Mouse (Mus musculus): ENCODE measurements around the gene Klf15. TPM values are rescaled to one million over a fixed set of nuclear protein-coding genes. Genes with fewer than 3 reads are reported as not detected.

The Klf15 gene
- total RNA-seq, 2 experiments from 2014 or later = 15.2 to 39.8 TPM

- intact Hi-C loops (cut with DNase I; ENCODE audit: low total_unique reads) = no loop called here
- no peak for DNase-seq
These were observed 24.0 kb downstream of the Klf15 start, which contains the start of gene Aldh1l1 for GRCm38 (mm10) chr6:90486176-90486921. Gene Aldh1l1 (plus strand): TSS chr6:90486427.

DNA sequence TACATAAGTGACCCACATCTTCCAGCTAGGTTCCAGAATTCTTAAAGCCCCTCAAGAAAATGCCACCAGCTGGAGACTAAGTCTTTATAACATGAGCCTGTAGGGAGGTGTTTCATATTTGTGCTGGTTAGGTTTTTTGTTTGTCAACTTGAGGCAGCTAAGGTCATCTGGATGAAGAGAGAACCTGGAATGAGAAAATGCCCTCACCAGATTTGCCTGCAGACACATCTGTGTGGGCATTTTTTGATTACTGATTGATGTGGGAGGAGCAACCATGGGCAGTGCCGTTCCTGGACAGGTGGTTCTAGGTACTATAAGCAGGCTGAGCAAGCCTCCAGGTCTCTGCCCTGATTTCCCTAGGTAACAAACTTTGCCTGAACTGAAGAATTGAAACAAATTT is 25.2 kb downstream of the Klf15 start:
- intact Hi-C loops (cut with DNase I; ENCODE audit: low total_unique reads) = no loop called here
- DNase-seq = no peak

- intact Hi-C loops (cut with DNase I; ENCODE audit: low total_unique reads) = no loop called here
- no peak for DNase-seq
These were observed 27.2 kb downstream of the Klf15 start for GRCm38 (mm10) chr6:90489532-90489931.

GRCm38 (mm10) chr6:90490976-90491375 is 28.6 kb downstream of the Klf15 start:
- intact Hi-C loops (cut with DNase I; ENCODE audit: low total_unique reads) = no loop called here
- DNase-seq = no peak

GRCm38 (mm10) chr6:90491956-90492744 is 29.8 kb downstream of the Klf15 start:
- peak; percentile 26 for DNase-seq
- intact Hi-C loops (cut with DNase I; ENCODE audit: low total_unique reads) = no loop called here

DNA sequence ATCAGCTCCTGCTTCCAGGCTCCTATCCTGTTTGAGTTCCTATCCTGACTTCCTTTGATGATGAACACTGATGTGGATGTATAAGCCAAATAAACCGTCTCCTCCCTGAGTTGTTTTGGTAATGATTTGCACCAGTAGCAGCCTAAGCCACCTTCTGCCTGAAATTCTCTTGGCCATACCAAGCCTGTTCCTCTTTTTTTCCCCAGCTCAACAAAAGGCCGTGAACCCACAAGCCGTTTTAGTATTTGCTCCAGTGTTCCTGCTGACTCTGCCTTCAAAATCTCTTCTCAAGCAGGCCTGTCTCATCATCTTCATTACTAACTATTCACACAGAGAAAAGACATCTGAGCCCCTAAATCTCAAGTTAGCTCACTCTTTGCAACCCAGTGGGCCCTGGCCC is 31.8 kb downstream of the Klf15 start:
- intact Hi-C loops (cut with DNase I; ENCODE audit: low total_unique reads) = no loop called here
- DNase-seq = no peak

DNA sequence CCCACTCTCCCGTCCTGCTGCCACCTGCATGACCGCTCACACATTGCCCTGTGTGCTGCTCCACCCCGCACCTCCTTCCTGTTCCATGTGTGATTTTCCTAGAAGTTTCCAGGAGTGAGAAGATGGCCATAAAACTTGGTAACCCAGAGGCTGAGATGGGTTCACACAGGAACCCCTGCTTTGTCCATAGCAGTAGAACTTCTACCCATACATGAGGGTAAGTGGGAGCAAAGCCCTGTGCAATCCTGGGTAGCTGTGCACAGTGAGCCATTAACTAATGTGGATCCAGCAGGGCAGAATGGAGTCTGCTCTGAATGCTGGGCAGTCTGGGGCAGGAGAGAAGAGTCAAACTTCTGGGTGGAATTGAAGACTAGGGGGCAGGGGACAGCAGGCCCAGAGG is 32.2 kb downstream of the Klf15 start:
- intact Hi-C loops (cut with DNase I; ENCODE audit: low total_unique reads) = no loop called here
- DNase-seq = no peak

DNA sequence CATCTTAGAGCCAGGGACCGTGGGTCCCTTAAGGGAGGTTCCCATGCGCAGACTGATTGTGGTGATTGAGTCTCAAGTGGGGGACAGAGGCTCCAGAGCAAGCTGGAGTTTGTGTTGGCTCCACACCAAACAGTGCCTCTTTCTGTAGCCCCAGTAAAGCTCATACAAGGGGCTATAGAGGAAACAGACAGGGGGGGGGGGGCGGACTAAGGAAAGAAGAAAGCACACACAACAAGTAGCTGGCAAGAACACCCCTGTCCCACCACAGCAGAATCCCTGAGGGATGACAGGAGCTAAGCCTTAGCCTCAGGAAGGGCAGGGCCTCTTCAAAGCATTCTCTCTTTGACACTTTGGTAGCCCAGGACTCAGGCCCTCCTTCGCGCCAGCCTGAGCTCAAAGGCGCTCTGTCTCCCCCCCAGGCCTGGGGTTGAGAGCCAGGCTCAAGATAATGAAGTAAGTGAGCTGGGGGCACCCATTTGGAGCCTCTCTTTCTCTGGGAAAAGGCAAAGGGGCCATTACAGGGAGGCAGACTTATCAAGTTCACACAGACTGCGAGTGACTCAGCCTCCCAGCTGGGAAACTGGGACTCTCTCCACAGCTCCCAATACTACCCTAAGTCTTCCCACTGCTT is 33.0 kb downstream of the Klf15 start:
- intact Hi-C loops (cut with DNase I; ENCODE audit: low total_unique reads) = no loop called here
- peak; percentile 32 for DNase-seq

DNA sequence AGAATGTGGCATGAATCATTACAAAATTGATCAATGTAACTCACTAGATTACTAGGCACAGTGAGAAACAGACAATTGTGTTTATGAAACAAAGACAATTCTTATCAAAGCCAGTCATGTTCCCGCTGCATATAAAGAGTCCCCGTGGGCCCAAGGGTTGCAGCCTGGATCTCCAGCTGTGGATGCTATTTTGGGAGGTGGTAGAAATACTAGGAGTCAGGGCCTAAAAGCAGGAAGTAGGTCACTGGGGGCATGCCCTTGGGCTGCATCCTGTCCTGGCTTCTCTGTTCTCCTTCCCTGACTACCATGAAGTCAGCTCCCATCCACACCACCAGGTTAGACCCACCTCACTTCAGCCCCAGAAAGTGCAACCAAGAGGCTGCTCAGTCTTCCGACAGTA is 33.8 kb downstream of the Klf15 start:
- intact Hi-C loops (cut with DNase I; ENCODE audit: low total_unique reads) = no loop called here
- DNase-seq = peak; percentile 32

DNA sequence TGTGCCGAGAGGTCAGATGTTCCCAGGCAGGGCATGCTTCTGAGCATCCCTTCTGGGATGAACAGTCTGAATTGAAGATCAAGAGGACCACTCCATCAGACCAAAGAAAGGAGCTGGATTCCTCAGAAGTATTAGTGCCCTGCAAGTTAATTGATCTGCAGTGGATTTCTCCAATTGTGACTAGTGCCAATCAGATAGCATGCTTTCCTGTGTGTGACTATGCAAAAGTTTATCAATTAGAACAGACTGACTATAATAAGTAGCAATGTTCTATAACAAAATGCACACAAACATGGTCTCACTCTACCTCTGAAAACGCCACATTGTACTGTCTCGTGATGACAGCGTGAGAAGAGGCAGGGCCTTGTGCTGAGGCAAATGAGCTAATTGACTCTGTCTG is 37.1 kb downstream of the Klf15 start:
- intact Hi-C loops (cut with DNase I; ENCODE audit: low total_unique reads) = no loop called here
- DNase-seq = no peak

DNA sequence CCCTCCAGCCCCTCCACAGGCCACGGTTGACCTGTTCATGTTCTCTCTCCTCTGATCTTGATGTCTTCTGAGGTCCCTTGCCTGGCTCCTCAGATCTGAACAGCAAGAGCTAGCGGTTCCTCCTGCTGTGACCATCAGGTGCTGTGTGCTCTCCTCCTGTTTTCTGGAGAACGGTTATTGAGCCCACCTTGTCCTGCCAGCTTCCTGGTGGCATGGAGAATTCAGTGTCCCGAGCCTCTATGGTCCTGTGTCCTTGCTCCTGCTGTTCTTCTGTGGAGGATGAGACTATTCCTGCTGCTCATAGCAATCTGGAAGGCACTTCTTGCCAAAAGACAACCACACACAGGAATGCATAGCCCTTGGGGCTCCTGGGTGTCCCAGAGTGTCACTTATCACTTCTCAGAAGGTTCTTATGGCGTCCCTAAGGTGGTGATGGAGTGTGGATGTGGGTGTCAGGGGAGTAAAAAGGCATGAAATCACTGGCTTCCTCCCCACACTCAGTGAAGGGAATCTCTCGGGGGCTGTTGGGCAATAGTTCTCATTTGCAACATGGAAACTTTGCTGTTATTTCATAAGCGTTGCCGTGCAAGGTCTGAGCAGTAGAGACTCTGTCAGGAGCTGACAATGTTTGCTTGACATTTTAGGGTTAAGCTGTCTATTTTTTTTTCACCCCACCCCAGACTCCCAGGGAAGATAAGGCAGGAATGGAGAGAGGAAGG is 39.0 kb downstream of the Klf15 start:
- DNase-seq = no peak
- intact Hi-C loops (cut with DNase I; ENCODE audit: low total_unique reads) = no loop called here

GRCm38 (mm10) chr6:90505906-90506305 is 43.5 kb downstream of the Klf15 start:
- intact Hi-C loops (cut with DNase I; ENCODE audit: low total_unique reads) = no loop called here
- no peak for DNase-seq

- peak; percentile 81 for DNase-seq
- intact Hi-C loops (cut with DNase I; ENCODE audit: low total_unique reads) = no loop called here
These were observed 44.4 kb downstream of the Klf15 start for GRCm38 (mm10) chr6:90506673-90507311.

- DNase-seq = no peak
- intact Hi-C loops (cut with DNase I; ENCODE audit: low total_unique reads) = no loop called here
These were observed 45.1 kb downstream of the Klf15 start for GRCm38 (mm10) chr6:90507443-90507842.

DNA sequence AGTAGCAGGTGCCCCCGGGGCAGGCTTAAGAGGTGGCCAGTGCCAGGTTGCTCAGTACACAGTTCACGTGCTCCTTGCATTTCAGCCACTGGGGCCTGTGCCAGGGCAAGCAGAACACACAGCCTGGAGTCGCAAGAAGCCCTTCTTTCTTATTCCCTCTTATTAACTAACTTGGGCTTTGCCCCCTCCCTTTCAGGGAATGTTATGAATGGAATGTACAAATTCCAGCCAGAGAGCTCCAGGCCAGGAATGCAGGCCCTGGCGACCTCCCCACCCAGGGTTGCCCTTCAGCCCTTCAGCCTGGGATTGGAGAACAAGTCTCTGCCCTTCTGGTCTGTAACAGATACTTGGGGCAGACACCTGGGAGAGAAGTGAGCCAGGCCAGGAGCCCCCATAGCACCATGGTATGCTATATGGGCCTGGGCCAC is 45.8 kb downstream of the Klf15 start:
- intact Hi-C loops (cut with DNase I; ENCODE audit: low total_unique reads) = no loop called here
- DNase-seq = peak; percentile 68

GRCm38 (mm10) chr6:90509085-90509484 is 46.7 kb downstream of the Klf15 start:
- peak; percentile 77 for DNase-seq
- intact Hi-C loops (cut with DNase I; ENCODE audit: low total_unique reads) = no loop called here

DNA sequence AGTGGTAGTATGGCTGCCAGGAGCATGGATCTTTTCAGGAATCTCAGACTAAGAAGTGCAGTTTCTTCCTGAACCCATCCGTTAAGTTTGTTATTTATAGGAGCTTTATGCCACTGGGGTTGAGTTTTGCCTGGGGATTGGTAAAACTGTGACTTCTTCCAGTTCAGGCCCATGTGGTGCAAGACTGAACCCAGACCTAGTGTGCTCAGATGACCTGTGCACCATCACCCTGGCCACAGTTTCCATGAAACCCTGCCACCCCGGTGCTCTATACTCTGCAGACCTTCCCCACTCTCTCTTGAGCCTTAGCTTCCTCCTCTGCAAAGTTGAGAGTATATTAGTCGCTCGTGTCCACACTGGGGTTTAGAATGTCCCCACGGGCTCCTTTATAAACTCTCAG is 50.0 kb downstream of the Klf15 start:
- no peak for DNase-seq
- intact Hi-C loops (cut with DNase I; ENCODE audit: low total_unique reads) = no loop called here

DNA sequence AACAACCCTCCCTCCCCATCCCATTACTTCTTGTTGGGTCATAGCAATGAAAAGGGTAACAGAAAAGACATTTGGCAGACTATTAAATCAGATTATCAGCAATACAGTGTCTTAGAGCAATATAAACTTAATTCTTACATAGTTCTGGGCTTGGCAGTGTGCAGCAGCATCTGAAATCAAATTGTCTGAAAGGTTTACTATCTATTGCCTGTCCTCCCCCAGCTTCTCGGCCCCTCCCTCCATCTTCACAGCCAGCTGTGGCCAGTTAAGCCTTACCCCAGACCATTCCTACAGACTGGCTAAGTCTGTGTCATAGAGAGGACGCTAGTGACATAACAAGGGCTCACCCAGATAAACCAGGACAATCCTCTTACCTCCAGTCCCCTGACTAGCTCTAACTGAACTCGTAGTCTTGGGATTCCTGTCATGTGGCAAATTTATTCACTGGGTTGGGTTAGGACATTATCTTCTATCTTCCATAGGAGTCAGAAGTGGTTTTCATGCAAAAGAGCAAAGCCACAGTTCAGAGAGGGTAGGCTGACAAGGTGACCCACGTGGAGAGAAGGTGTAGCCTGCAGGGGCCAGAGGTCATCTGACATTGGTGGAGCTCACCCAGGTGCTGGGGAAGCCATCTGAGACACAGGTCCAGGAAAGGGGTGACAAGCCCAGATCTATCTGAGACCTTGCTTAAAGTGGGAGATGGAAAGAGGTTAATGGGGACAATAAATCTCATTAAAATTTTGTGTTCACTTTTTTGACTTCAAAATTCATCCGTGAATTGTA is 50.9 kb downstream of the Klf15 start:
- DNase-seq = no peak
- intact Hi-C loops (cut with DNase I; ENCODE audit: low total_unique reads) = no loop called here

DNA sequence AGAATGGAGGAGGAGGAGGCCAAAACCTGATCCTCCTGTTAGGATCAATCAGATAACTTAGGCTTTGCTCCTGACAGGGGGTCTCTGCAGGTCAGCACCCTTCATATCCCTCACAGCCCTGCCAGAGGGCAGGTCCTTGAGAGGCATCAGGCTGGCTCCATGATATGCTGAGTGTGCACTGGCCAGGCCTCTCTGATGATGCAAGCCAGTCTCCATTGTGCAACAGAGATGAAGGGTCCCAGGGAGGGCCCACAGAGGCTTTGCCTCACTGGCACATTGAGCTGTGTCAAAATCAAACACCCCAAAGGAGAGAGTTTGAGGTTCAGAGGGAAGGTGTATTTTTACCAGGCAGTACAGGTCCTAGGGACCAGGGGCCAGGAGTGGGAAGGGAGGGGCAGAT is 52.0 kb downstream of the Klf15 start:
- intact Hi-C loops (cut with DNase I; ENCODE audit: low total_unique reads) = no loop called here
- no peak for DNase-seq
